In genomic region chr13:54838540-54838939, GRCm38 (mm10) we compare ENCODE assay signal across 17 mouse cellular contexts. TPM values are rescaled to one million over a fixed set of nuclear protein-coding genes. Genes with fewer than 3 reads are reported as not detected.
DNase-seq lines count a peak whose midpoint lies in the region; ATAC-seq lines count a peak whose summit lies in the region.
"Had no signal": no experiment of that assay in that cellular context is flagged by ENCODE, and none has a peak within 500 bp of the region (broad histone marks: within the 10 kb centered on the region; RNA-seq: fewer than 3 reads in every experiment).

No protein-coding gene starts in this region.

- ATAC-seq in limb, embryonic 13.5 days (ENCODE audit: low FRiP score, low read depth), result no peak

- peak; percentile 23 to 29 for DNase-seq in layer of hippocampus, postnatal 36 days
- DNase-seq in layer of hippocampus, adult 9-11 months, result no peak
- peak; percentile 40 to 44 for DNase-seq in right cerebral cortex, adult 2 months (ENCODE audit: low spot score in 2 of 2)
- DNase-seq in right cerebral cortex, postnatal 36 days (ENCODE audit: low spot score in 2 of 2), result no peak
- DNase-seq in thymus, postnatal 4 days, result no peak
- no peak for DNase-seq in thymus, postnatal 14 days
- DNase-seq: heart, adult 11 months; kidney, postnatal 10 days; thymus, postnatal 25 days had no signal

- no peak overlapping the region for H3K27ac ChIP-seq in limb, embryonic 13.5 days
- H3K27ac ChIP-seq: liver, embryonic 14.5 days had no signal

- H3K4me1 ChIP-seq in limb, embryonic 13.5 days, result peaks cover 20% of the 10 kb centered on the region

- WGBS in limb, embryonic 13.5 days, result 26% methylated on average over 15 of the region's 15 CpGs

- H3K9me3 ChIP-seq in limb, embryonic 13.5 days, result no peaks in the 10 kb centered on the region

- H3K4me3 ChIP-seq in limb, embryonic 13.5 days, result no peak overlapping the region

- H3K27me3 ChIP-seq in limb, embryonic 13.5 days, result peaks cover 19% of the 10 kb centered on the region

- H3K36me3 ChIP-seq in limb, embryonic 13.5 days, result no peaks in the 10 kb centered on the region

- H3K9ac ChIP-seq in limb, embryonic 13.5 days, result no peak overlapping the region
- H3K9ac ChIP-seq: liver, embryonic 14.5 days had no signal

- H3K4me2 ChIP-seq in limb, embryonic 13.5 days (replicated peaks), result peak overlapping the region; percentile 50; the same call in 1 of the 2 replicates

RNA-seq across cellular contexts. Expression of gene Tspan17, which starts 49.4 kb away (rescaled TPM):
- total RNA-seq in layer of hippocampus, postnatal 36 days (2021), result 100 to 1,000 TPM in 1 of 2 experiments, 10 to 100 TPM in 1; 83.4 to 109 TPM
- 4.7 and 4.9 TPM in 2 replicates for polyA plus RNA-seq in limb, embryonic 13.5 days (2015; fragmentation: Nextera tagmentation; extraction: Ambion mirVana)
- total RNA-seq: megakaryocyte-erythroid progenitor cell, adult 5-6 weeks had no signal

RNA-seq across cellular contexts. Expression of gene Eif4e1b, which starts 54.7 kb away (rescaled TPM):
- total RNA-seq in layer of hippocampus, postnatal 36 days (2021), result not detected
- polyA plus RNA-seq in limb, embryonic 13.5 days (2015; fragmentation: Nextera tagmentation; extraction: Ambion mirVana), result not detected in 2 replicates
- total RNA-seq: adrenal gland, adult 18-20 months; megakaryocyte-erythroid progenitor cell, adult 5-6 weeks had no signal
- polyA plus RNA-seq: cortical plate, adult 2 months; heart, postnatal 0 days; intestine, embryonic 14.5 days; liver, embryonic 14.5 days; stomach, embryonic 14.5 days had no signal

Comparison
In these comparisons a context has a peak if more than half of its experiments do, and no peak if none do; other contexts are left out.
1. DNase-seq: peak in layer of hippocampus, postnatal 36 days (2 of 2) and right cerebral cortex, adult 2 months (2 of 2); none in layer of hippocampus, adult 9-11 months (single experiment), right cerebral cortex, postnatal 36 days (0 of 2), thymus, postnatal 4 days (single experiment) and thymus, postnatal 14 days (single experiment).